Mouse (Mus musculus) liver, embryonic 13.5 days (tissue): Measurements from ENCODE around the gene Spag16. TPM values are rescaled to one million over a fixed set of nuclear protein-coding genes. Genes with fewer than 3 reads are reported as not detected.
"Not testable (repeated sequence)": the region's sequence is repeated elsewhere in the genome, so short reads cannot be mapped to it uniquely, and the experiment has no call there.

Experiments used
- ATAC-seq: fragments of 200-750 bp; cut with Nextera tagmentation; 2 replicates; pipeline ENCODE4 v1.8.0; 2017; ENCODE audit warnings: low read depth, mild to moderate bottlenecking, moderate number of reproducible peaks, moderate library complexity
- DNase-seq: peaks from one replicate; pipeline ENCODE4 v3.0.0; 2022
- H3K27ac ChIP-seq: fragments of 300-500 bp; sonication (generic); 2 replicates; pipeline ENCODE4 v1.5.1; 2015; ENCODE audit warnings: moderate library complexity, mild to moderate bottlenecking, inconsistent platforms
- H3K27me3 ChIP-seq: fragments of 300-500 bp; sonication (generic); 2 replicates; pipeline ENCODE4 v1.6.1; 2015; ENCODE audit warnings: mild to moderate bottlenecking, inconsistent platforms
- H3K36me3 ChIP-seq: fragments of 300-500 bp; sonication (generic); 2 replicates; pipeline ENCODE4 v1.6.1; 2015; ENCODE audit warnings: mild to moderate bottlenecking, inconsistent platforms
- H3K4me1 ChIP-seq: fragments of 300-500 bp; sonication (generic); replicated peaks from 2 replicates; pipeline ENCODE4 v1.6.1; 2015; ENCODE audit warnings: inconsistent platforms
- H3K4me2 ChIP-seq: fragments of 300-500 bp; sonication (generic); 2 replicates; pipeline ENCODE4 v1.6.1; 2015; ENCODE audit warnings: inconsistent platforms, mild to moderate bottlenecking, moderate library complexity
- H3K4me3 ChIP-seq: fragments of 300-500 bp; sonication (generic); replicated peaks from 2 replicates; pipeline ENCODE4 v1.5.1; 2015; ENCODE audit warnings: mild to moderate bottlenecking, inconsistent platforms
- H3K9ac ChIP-seq: fragments of 300-500 bp; sonication (generic); 2 replicates; pipeline ENCODE4 v1.6.1; 2015; ENCODE audit warnings: mild to moderate bottlenecking, inconsistent platforms
- H3K9me3 ChIP-seq: fragments of 300-500 bp; sonication (generic); replicated peaks from 2 replicates; pipeline ENCODE4 v1.6.1; 2016; ENCODE audit warnings: inconsistent platforms
- WGBS: fragments of 180-500 bp; shearing (Covaris S2); methylation state at CpG from one replicate; pipeline ENCODE4 v1.1.7; 2015; ENCODE audit not compliant: insufficient replicate concordance; 5-methylcytosine and 5-hydroxymethylcytosine counted together
- polyA plus RNA-seq: library from polyadenylated mRNA; unstranded; fragments of >200 nt; fragmentation: Nextera tagmentation; extraction: Ambion mirVana; gene quantifications from 2 replicates; pipeline ENCODE4 v1.2.1, GENCODE M21; 2015

Gene Spag16
- 0.05 TPM in 1 of 2 replicates, not detected in the other for polyA plus RNA-seq

GRCm38 (mm10) chr1:69826806-69827703, at the start of gene Spag16:
Gene Spag16 (plus strand): TSS chr1:69826970.
- ATAC-seq (peak; percentile 43; the same call in 1 of the 2 replicates), DNase-seq (peak; percentile 2)
- Histone ChIP-seq H3K4me2 (peak within 1 kb of the TSS; percentile 65), H3K27me3 (no peaks in the 10 kb centered on the region), H3K9me3 (no peaks in the 10 kb centered on the region), H3K36me3 (no peaks in the 10 kb centered on the region), H3K4me3 (peak within 1 kb of the TSS; percentile 49), H3K9ac (no peak within 1 kb of the TSS), H3K27ac (no peak within 1 kb of the TSS), H3K4me1 (no peaks in the 10 kb centered on the region)
- 10% methylated on average over 38 of the region's 38 CpGs for WGBS

GRCm38 (mm10) chr1:69785129-69785528, 41.6 kb upstream of the Spag16 start:
- H3K9me3 ChIP-seq = no peaks in the 10 kb centered on the region
- no peaks in the 10 kb centered on the region for H3K27me3 ChIP-seq
- ATAC-seq (no peak), DNase-seq (no peak)
- H3K4me3 ChIP-seq = no peak overlapping the region
- H3K36me3 ChIP-seq = no peaks in the 10 kb centered on the region
- H3K9ac ChIP-seq = no peak overlapping the region
- H3K27ac ChIP-seq = no peak overlapping the region
- H3K4me1 ChIP-seq = no peaks in the 10 kb centered on the region
- no peak overlapping the region for H3K4me2 ChIP-seq
- WGBS = 5% methylated on average over 6 of the region's 6 CpGs

- Histone ChIP-seq H3K36me3 (no peaks in the 10 kb centered on the region), H3K4me2 (no peak overlapping the region), H3K9ac (no peak overlapping the region), H3K4me3 (no peak overlapping the region), H3K27ac (no peak overlapping the region), H3K9me3 (no peaks in the 10 kb centered on the region), H3K27me3 (no peaks in the 10 kb centered on the region), H3K4me1 (peaks cover 2% of the 10 kb centered on the region; the same call in 1 of the 2 replicates)
- no peak for DNase-seq
- WGBS = 56% methylated on average over 6 of the region's 6 CpGs
- ATAC-seq = peak; percentile 77
Observed at GRCm38 (mm10) chr1:69786716-69787115, 40.1 kb upstream of the Spag16 start.

- no peak for DNase-seq
- ATAC-seq = peak; percentile 20; the same call in 1 of the 2 replicates
- no peak overlapping the region for H3K4me2 ChIP-seq
Observed at GRCm38 (mm10) chr1:69787379-69787778, 39.4 kb upstream of the Spag16 start.

GRCm38 (mm10) chr1:69790337-69791250, 36.2 kb upstream of the Spag16 start:
- no peak for ATAC-seq
- Histone ChIP-seq H3K27ac (no peak overlapping the region), H3K4me2 (0 out of 2 replicates have a peak overlapping the region, but pooled peaks have one; percentile 17), H3K9ac (no peak overlapping the region), H3K4me1 (peaks cover 2% of the 10 kb centered on the region; the same call in 1 of the 2 replicates), H3K9me3 (no peaks in the 10 kb centered on the region), H3K36me3 (no peaks in the 10 kb centered on the region), H3K4me3 (no peak overlapping the region), H3K27me3 (no peaks in the 10 kb centered on the region)
- DNase-seq = no peak
- 49% methylated on average over 28 of the region's 28 CpGs for WGBS

More at GRCm38 (mm10) chr1:69787379-69787778, 39.4 kb upstream of the Spag16 start:
- no peak overlapping the region for H3K9ac ChIP-seq
- WGBS = 66% methylated on average over 12 of the region's 12 CpGs
- no peaks in the 10 kb centered on the region for H3K36me3 ChIP-seq
- H3K4me1 ChIP-seq = peaks cover 2% of the 10 kb centered on the region; the same call in 1 of the 2 replicates
- no peaks in the 10 kb centered on the region for H3K27me3 ChIP-seq
- H3K27ac ChIP-seq = no peak overlapping the region
- no peaks in the 10 kb centered on the region for H3K9me3 ChIP-seq
- H3K4me3 ChIP-seq = no peak overlapping the region

- Histone ChIP-seq H3K27me3 (no peaks in the 10 kb centered on the region), H3K9me3 (no peaks in the 10 kb centered on the region), H3K4me1 (no peaks in the 10 kb centered on the region), H3K9ac (no peak overlapping the region), H3K4me2 (no peak overlapping the region), H3K4me3 (no peak overlapping the region), H3K36me3 (no peaks in the 10 kb centered on the region), H3K27ac (no peak overlapping the region)
- DNase-seq = no peak
- ATAC-seq = no peak
- WGBS = 69% methylated on average over 7 of the region's 7 CpGs
Observed at GRCm38 (mm10) chr1:69798948-69799565, 27.7 kb upstream of the Spag16 start.

- WGBS = 60% methylated on average over 2 of the region's 2 CpGs
- Histone ChIP-seq H3K4me1 (no peaks in the 10 kb centered on the region), H3K4me3 (no peak overlapping the region), H3K27ac (no peak overlapping the region), H3K9me3 (no peaks in the 10 kb centered on the region), H3K9ac (no peak overlapping the region), H3K36me3 (no peaks in the 10 kb centered on the region), H3K4me2 (no peak overlapping the region), H3K27me3 (no peaks in the 10 kb centered on the region)
- no peak for ATAC-seq
- no peak for DNase-seq
Observed at GRCm38 (mm10) chr1:69810161-69810560, 16.6 kb upstream of the Spag16 start.

- 56% methylated on average over 5 of the region's 5 CpGs for WGBS
- not testable (repeated sequence) for H3K4me3 ChIP-seq, H3K9ac ChIP-seq, H3K27ac ChIP-seq, H3K9me3 ChIP-seq, H3K27me3 ChIP-seq, H3K36me3 ChIP-seq, DNase-seq, H3K4me1 ChIP-seq, ATAC-seq, H3K4me2 ChIP-seq
Observed at GRCm38 (mm10) chr1:69825635-69826034, 1.1 kb upstream of the Spag16 start.

GRCm38 (mm10) chr1:69828872-69829479, 2.2 kb downstream of the Spag16 start:
- Histone ChIP-seq H3K4me1 (no peaks in the 10 kb centered on the region), H3K9ac (no peak overlapping the region), H3K4me2 (no peak overlapping the region), H3K27me3 (no peaks in the 10 kb centered on the region), H3K36me3 (no peaks in the 10 kb centered on the region), H3K27ac (no peak overlapping the region), H3K4me3 (no peak overlapping the region), H3K9me3 (no peaks in the 10 kb centered on the region)
- ATAC-seq (no peak), DNase-seq (no peak)
- WGBS = 70% methylated on average over 7 of the region's 7 CpGs

GRCm38 (mm10) chr1:69830586-69830985, 3.8 kb downstream of the Spag16 start:
- Histone ChIP-seq H3K4me3 (no peak overlapping the region), H3K4me2 (no peak overlapping the region), H3K36me3 (no peaks in the 10 kb centered on the region), H3K4me1 (no peaks in the 10 kb centered on the region), H3K27me3 (no peaks in the 10 kb centered on the region), H3K9ac (no peak overlapping the region), H3K27ac (no peak overlapping the region), H3K9me3 (no peaks in the 10 kb centered on the region)
- ATAC-seq (no peak), DNase-seq (no peak)
- WGBS = 42% methylated on average over 1 of the region's 1 CpGs
